Mouse (Mus musculus) myocyte (in vitro differentiated cells): ENCODE results near the gene Mrtfa. TPM values are rescaled to one million over a fixed set of nuclear protein-coding genes. Genes with fewer than 3 reads are reported as not detected.

Source experiments
- H3K27me3 ChIP-seq: one replicate; pipeline ENCODE4 v1.6.1; 2011; ENCODE audit not compliant: control insufficient read depth, insufficient read depth, insufficient read length
- H3K36me3 ChIP-seq: one replicate; pipeline ENCODE4 v1.6.1; 2011; ENCODE audit not compliant: control insufficient read depth, insufficient read depth
- H3K4me2 ChIP-seq: one replicate; pipeline ENCODE4 v1.6.1; 2011; ENCODE audit warnings: low read depth, control low read depth
- H3K4me3 ChIP-seq: one replicate; pipeline ENCODE4 v1.5.1; 2011; ENCODE audit warnings: mild to moderate bottlenecking, control low read depth, moderate library complexity
- H3K79me2 ChIP-seq: one replicate; pipeline ENCODE4 v1.6.1; 2011; ENCODE audit not compliant: control insufficient read depth, insufficient read depth
- H3ac ChIP-seq: one replicate; pipeline ENCODE4 v1.6.1; 2011; ENCODE audit not compliant: control insufficient read depth, insufficient read length
- CEBPB ChIP-seq: IDR thresholded peaks from 2 replicates; pipeline ENCODE4 v1.6.1; 2011; ENCODE audit warnings: mild to moderate bottlenecking, moderate library complexity; ENCODE audit not compliant: poor library complexity, insufficient read depth, severe bottlenecking
- E2F4 ChIP-seq: IDR thresholded peaks from one replicate; pipeline ENCODE4 v1.6.1; 2011; ENCODE audit warnings: mild to moderate bottlenecking, control low read depth, moderate library complexity; ENCODE audit not compliant: insufficient read depth
- MAX ChIP-seq: IDR thresholded peaks from one replicate; pipeline ENCODE4 v1.6.1; 2011; ENCODE audit warnings: low read depth, mild to moderate bottlenecking, control low read depth
- MYOD1 ChIP-seq, 3 experiments: IDR thresholded peaks; one replicate each; pipeline ENCODE4 v1.6.1; 2011; ENCODE audit warnings: control low read depth in 2 of 3, low read depth in 2 of 3, mild to moderate bottlenecking in 2 of 3, moderate library complexity in 1 of 3; ENCODE audit not compliant: insufficient read length in 2 of 3, control insufficient read depth in 1 of 3
- MYOG ChIP-seq, 3 experiments: IDR thresholded peaks; one replicate each; pipeline ENCODE4 v1.6.1; 2011; ENCODE audit warnings: control low read depth in 2 of 3, low read depth in 2 of 3, mild to moderate bottlenecking in 2 of 3; ENCODE audit not compliant: insufficient read length in 2 of 3, control insufficient read depth in 1 of 3, insufficient read depth in 1 of 3
- POLR2A ChIP-seq: IDR thresholded peaks from one replicate; pipeline ENCODE4 v1.6.1; 2011; ENCODE audit warnings: low read depth, mild to moderate bottlenecking, control low read depth, moderate library complexity; ENCODE audit not compliant: insufficient read length
- POLR2AphosphoS2 ChIP-seq: IDR thresholded peaks from one replicate; pipeline ENCODE4 v1.6.1; 2011; ENCODE audit warnings: low read depth, control low read depth; ENCODE audit not compliant: insufficient read length
- REST ChIP-seq: IDR thresholded peaks from one replicate; pipeline ENCODE4 v1.6.1; 2011; ENCODE audit warnings: mild to moderate bottlenecking, control low read depth, moderate library complexity; ENCODE audit not compliant: insufficient read depth, insufficient read length
- SRF ChIP-seq: IDR thresholded peaks from one replicate; pipeline ENCODE4 v1.6.1; 2011; ENCODE audit warnings: low read depth; ENCODE audit not compliant: control insufficient read depth, insufficient read length
- TCF12 ChIP-seq: IDR thresholded peaks from one replicate; pipeline ENCODE4 v1.6.1; 2011; ENCODE audit warnings: mild to moderate bottlenecking, control low read depth; ENCODE audit not compliant: poor library complexity, insufficient read depth, severe bottlenecking
- TCF3 ChIP-seq: IDR thresholded peaks from one replicate; pipeline ENCODE4 v1.6.1; 2011; ENCODE audit warnings: low read depth, control low read depth; ENCODE audit not compliant: insufficient read length
- USF1 ChIP-seq: IDR thresholded peaks from one replicate; pipeline ENCODE4 v1.6.1; 2011; ENCODE audit warnings: low read depth, mild to moderate bottlenecking, control low read depth, moderate library complexity
- polyA plus RNA-seq: library from polyadenylated mRNA; unstranded; fragments of >200 nt; fragmentation: generic; extraction: Trizol; gene quantifications from one replicate; pipeline ENCODE4 v1.2.1, GENCODE M21; 2012; ENCODE audit warnings: missing spikeins

Gene Mrtfa
- polyA plus RNA-seq, 1 experiment, result 36.0 TPM

GRCm38 (mm10) chr15:81007339-81007738 is 183.2 kb downstream of the Mrtfa start:
- peak; percentile 39 for TF ChIP-seq POLR2AphosphoS2
- no peak for TF ChIP-seq TCF3
- H3K36me3 ChIP-seq, result peaks cover 9% of the 10 kb centered on the region

DNA sequence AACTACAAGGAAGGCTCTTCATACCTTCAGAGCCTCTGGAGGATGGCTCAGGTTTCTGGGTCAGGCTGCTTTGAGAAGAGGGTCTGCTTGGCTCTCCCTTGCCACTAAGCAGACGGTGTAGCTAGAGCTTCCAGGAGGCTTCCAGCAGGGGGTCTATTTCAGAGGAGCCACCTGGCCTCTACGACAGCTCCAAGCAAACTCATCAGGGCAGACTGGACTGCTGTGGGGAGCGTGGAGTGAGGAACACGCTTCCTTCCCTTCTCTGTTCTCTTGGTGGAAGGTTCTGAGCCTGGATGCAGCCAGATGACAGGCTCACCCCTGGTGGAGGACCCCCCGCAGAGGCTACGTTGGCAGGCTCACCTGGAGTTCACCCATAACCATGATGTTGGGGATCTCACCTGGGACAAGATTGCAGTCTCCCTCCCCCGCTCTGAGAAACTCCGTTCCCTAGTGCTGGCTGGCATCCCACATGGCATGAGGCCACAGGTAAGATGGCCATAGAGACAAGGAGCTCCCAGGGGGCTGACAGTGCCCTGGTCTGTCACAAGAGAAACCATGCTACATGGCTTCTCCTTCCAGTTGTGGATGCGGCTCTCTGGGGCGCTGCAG is 184.3 kb downstream of the Mrtfa start:
- H3ac ChIP-seq, result no peak overlapping the region
- TF ChIP-seq MYOG (IDR thresholded peaks at IDR 0.05; ENCODE audit: control insufficient read depth in 1 of 3, insufficient read depth in 1 of 3, insufficient read length in 2 of 3, low read depth in 2 of 3) (no peak), SRF (no peak), TCF12 (no peak)
- no peak overlapping the region for H3K4me3 ChIP-seq
- H3K4me2 ChIP-seq, result no peak overlapping the region
- peaks cover 9% of the 10 kb centered on the region for H3K36me3 ChIP-seq
- H3K79me2 ChIP-seq, result no peaks in the 10 kb centered on the region
- no peaks in the 10 kb centered on the region for H3K27me3 ChIP-seq

More at GRCm38 (mm10) chr15:81007339-81007738, 183.2 kb downstream of the Mrtfa start:
- H3K79me2 ChIP-seq, result no peaks in the 10 kb centered on the region
- H3K4me3 ChIP-seq, result no peak overlapping the region
- no peak overlapping the region for H3ac ChIP-seq
- H3K4me2 ChIP-seq, result no peak overlapping the region
- H3K27me3 ChIP-seq, result no peaks in the 10 kb centered on the region

DNA sequence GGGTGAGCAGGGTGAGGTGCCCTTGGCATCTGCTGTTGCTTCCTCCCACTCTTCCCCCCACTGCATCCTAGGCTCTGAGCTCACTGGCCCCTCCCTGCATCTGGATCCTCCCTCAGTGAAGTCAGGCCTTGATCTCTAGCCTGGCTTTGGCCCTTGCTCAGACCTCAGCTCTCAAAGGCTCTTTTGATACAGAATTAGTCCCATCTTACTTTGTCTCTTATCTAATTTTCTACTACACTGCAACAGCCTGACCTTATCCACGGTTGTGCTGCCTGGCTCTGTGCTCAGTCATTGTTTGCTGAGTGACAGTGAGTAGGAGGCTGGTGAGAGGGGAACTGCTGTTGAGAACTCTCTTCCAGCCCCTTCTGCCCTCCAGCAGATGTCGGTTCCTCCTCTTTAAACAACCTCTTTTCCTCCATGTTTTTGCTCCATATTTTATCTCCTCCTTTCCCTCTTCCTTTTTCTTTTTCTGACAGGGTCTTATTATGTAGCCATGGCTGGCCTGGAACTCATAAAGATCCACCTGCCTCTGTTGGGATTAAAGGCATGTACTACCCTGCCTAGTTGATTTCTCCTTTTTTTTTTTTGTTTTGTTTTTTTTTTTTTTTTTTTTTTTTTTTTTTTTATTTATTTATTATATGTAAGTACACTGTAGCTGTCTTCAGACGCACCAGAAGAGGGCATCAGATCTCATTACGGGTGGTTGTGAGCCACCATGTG is 190.0 kb downstream of the Mrtfa start:
- Histone ChIP-seq H3K36me3 (peaks cover 9% of the 10 kb centered on the region), H3K27me3 (no peaks in the 10 kb centered on the region), H3K79me2 (no peaks in the 10 kb centered on the region), H3K4me2 (no peak overlapping the region), H3K4me3 (no peak overlapping the region), H3ac (no peak overlapping the region)
- TF ChIP-seq SRF, result no peak
- TF ChIP-seq POLR2A, result no peak
- TF ChIP-seq USF1, result no peak
- no peak for TF ChIP-seq MYOD1 (IDR thresholded peaks at IDR 0.05; ENCODE audit: control insufficient read depth in 1 of 3, insufficient read length in 2 of 3, low read depth in 2 of 3)
- no peak for TF ChIP-seq TCF3
- no peak for TF ChIP-seq TCF12
- no peak for TF ChIP-seq POLR2AphosphoS2
- TF ChIP-seq E2F4, result no peak
- TF ChIP-seq MYOG (IDR thresholded peaks at IDR 0.05; ENCODE audit: control insufficient read depth in 1 of 3, insufficient read depth in 1 of 3, insufficient read length in 2 of 3, low read depth in 2 of 3), result no peak
- no peak for TF ChIP-seq CEBPB
- no peak for TF ChIP-seq REST

GRCm38 (mm10) chr15:80997077-80997476 is 193.5 kb downstream of the Mrtfa start:
- Histone ChIP-seq H3K4me2 (no peak overlapping the region), H3ac (no peak overlapping the region), H3K4me3 (no peak overlapping the region), H3K36me3 (no peaks in the 10 kb centered on the region), H3K27me3 (no peaks in the 10 kb centered on the region), H3K79me2 (no peaks in the 10 kb centered on the region)
- no peak for TF ChIP-seq TCF12
- no peak for TF ChIP-seq POLR2AphosphoS2
- no peak for TF ChIP-seq REST
- TF ChIP-seq TCF3, result no peak
- TF ChIP-seq POLR2A, result no peak
- TF ChIP-seq USF1, result no peak
- no peak for TF ChIP-seq CEBPB
- TF ChIP-seq E2F4, result no peak
- no peak for TF ChIP-seq MYOD1 (IDR thresholded peaks at IDR 0.05; ENCODE audit: control insufficient read depth in 1 of 3, insufficient read length in 2 of 3, low read depth in 2 of 3)
- TF ChIP-seq MYOG (IDR thresholded peaks at IDR 0.05; ENCODE audit: control insufficient read depth in 1 of 3, insufficient read depth in 1 of 3, insufficient read length in 2 of 3, low read depth in 2 of 3), result no peak
- TF ChIP-seq MAX, result no peak

GRCm38 (mm10) chr15:80996090-80996835 is 194.3 kb downstream of the Mrtfa start:
- no peaks in the 10 kb centered on the region for H3K27me3 ChIP-seq
- no peak overlapping the region for H3ac ChIP-seq
- H3K79me2 ChIP-seq, result no peaks in the 10 kb centered on the region
- no peak overlapping the region for H3K4me3 ChIP-seq
- no peaks in the 10 kb centered on the region for H3K36me3 ChIP-seq
- H3K4me2 ChIP-seq, result no peak overlapping the region
- TF ChIP-seq MYOG (IDR thresholded peaks at IDR 0.05; ENCODE audit: control insufficient read depth in 1 of 3, insufficient read depth in 1 of 3, insufficient read length in 2 of 3, low read depth in 2 of 3) (no peak), TCF12 (no peak), MYOD1 (IDR thresholded peaks at IDR 0.05; ENCODE audit: control insufficient read depth in 1 of 3, insufficient read length in 2 of 3, low read depth in 2 of 3) (no peak), POLR2AphosphoS2 (no peak), SRF (no peak), MAX (no peak), REST (no peak), CEBPB (no peak), TCF3 (no peak), E2F4 (no peak), POLR2A (no peak), USF1 (no peak)
